Mouse (Mus musculus) forebrain, embryonic 15.5 days (tissue): ENCODE measurements around the gene Ubxn1. TPM values are rescaled to one million over a fixed set of nuclear protein-coding genes. Genes with fewer than 3 reads are reported as not detected.

Source experiments
- ATAC-seq: fragments of 200-750 bp; cut with Nextera tagmentation; replicated peaks from 2 replicates; pipeline ENCODE4 v1.8.0; 2017; ENCODE audit warnings: mild to moderate bottlenecking, moderate TSS enrichment, moderate library complexity
- H3K27ac ChIP-seq: fragments of 300-500 bp; sonication (generic); replicated peaks from 2 replicates; pipeline ENCODE4 v1.5.1; 2015; ENCODE audit warnings: mild to moderate bottlenecking, inconsistent platforms
- H3K27me3 ChIP-seq: fragments of 300-500 bp; sonication (generic); 2 replicates; pipeline ENCODE4 v1.6.1; 2015; ENCODE audit warnings: inconsistent platforms
- H3K36me3 ChIP-seq: fragments of 300-500 bp; sonication (generic); 2 replicates; pipeline ENCODE4 v1.6.1; 2015; ENCODE audit warnings: mild to moderate bottlenecking, inconsistent platforms
- H3K4me1 ChIP-seq: fragments of 300-500 bp; sonication (generic); 2 replicates; pipeline ENCODE4 v1.6.1; 2015; ENCODE audit warnings: inconsistent platforms
- H3K4me2 ChIP-seq: fragments of 300-500 bp; sonication (generic); replicated peaks from 2 replicates; pipeline ENCODE4 v1.6.1; 2015; ENCODE audit warnings: mild to moderate bottlenecking, inconsistent platforms
- H3K4me3 ChIP-seq: fragments of 300-500 bp; sonication (generic); 2 replicates; pipeline ENCODE4 v1.5.1; 2015; ENCODE audit warnings: mild to moderate bottlenecking, inconsistent platforms
- H3K9ac ChIP-seq: fragments of 300-500 bp; sonication (generic); replicated peaks from 2 replicates; pipeline ENCODE4 v1.6.1; 2015; ENCODE audit warnings: mild to moderate bottlenecking, inconsistent platforms
- H3K9me3 ChIP-seq: fragments of 300-500 bp; sonication (generic); 2 replicates; pipeline ENCODE4 v1.6.1; 2016; ENCODE audit warnings: inconsistent platforms
- WGBS: fragments of 180-500 bp; shearing (Covaris S2); methylation state at CpG from one replicate; pipeline ENCODE4 v1.1.7; 2015; ENCODE audit warnings: mixed read lengths; 5-methylcytosine and 5-hydroxymethylcytosine counted together
- polyA plus RNA-seq: library from polyadenylated mRNA; unstranded; fragments of >200 nt; fragmentation: Nextera tagmentation; extraction: Ambion mirVana; gene quantifications from 2 replicates; pipeline ENCODE4 v1.2.1, GENCODE M21; 2015

Ubxn1 gene
- polyA plus RNA-seq, 1 experiment from 2014 or later, result 181 TPM

- 13% methylated on average over 29 of the region's 29 CpGs for WGBS
- Histone ChIP-seq H3K9ac (peak overlapping the region; percentile 75), H3K9me3 (no peaks in the 10 kb centered on the region), H3K4me3 (peak overlapping the region; percentile 60), H3K36me3 (peaks cover 18% of the 10 kb centered on the region), H3K27ac (peak overlapping the region; percentile 98), H3K27me3 (no peaks in the 10 kb centered on the region), H3K4me2 (peak overlapping the region; percentile 71), H3K4me1 (peaks cover 25% of the 10 kb centered on the region)
- peak; percentile 32 for ATAC-seq
Measured at GRCm38 (mm10) chr19:8839908-8840791, 31.1 kb upstream of the Ubxn1 start.

GRCm38 (mm10) chr19:8841012-8841411 is 30.3 kb upstream of the Ubxn1 start:
- Histone ChIP-seq H3K9me3 (no peaks in the 10 kb centered on the region), H3K27me3 (no peaks in the 10 kb centered on the region), H3K36me3 (peaks cover 22% of the 10 kb centered on the region), H3K4me2 (peak overlapping the region; percentile 71), H3K4me1 (peaks cover 25% of the 10 kb centered on the region), H3K9ac (peak overlapping the region; percentile 75; the same call in 1 of the 2 replicates), H3K4me3 (peak overlapping the region; percentile 60), H3K27ac (no peak overlapping the region; the same call in 1 of the 2 replicates)
- no peak for ATAC-seq
- 94% methylated on average over 7 of the region's 7 CpGs for WGBS

DNA sequence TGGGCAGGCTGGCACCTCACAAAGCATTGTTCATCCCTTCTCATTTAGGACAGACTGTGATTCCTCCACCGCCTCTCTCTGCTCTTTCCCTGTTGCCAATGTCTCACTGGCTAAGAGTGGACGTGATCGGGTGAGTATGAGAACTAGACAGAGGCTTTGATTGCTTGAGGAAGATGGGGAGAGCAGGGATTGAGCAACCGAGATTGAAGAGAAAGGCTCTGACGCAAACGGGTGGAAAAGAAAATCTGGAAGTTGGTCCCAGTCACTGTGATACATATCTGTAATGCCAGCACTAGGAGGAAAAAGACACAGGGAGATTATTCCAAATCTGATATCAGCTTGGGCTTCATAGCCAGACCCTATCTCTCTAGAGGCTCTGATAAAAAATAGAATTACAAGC is 28.3 kb upstream of the Ubxn1 start:
- Histone ChIP-seq H3K27ac (no peak overlapping the region), H3K9me3 (no peaks in the 10 kb centered on the region), H3K4me1 (peaks cover 25% of the 10 kb centered on the region), H3K9ac (no peak overlapping the region), H3K4me3 (no peak overlapping the region), H3K36me3 (peaks cover 38% of the 10 kb centered on the region), H3K4me2 (no peak overlapping the region), H3K27me3 (no peaks in the 10 kb centered on the region)
- 91% methylated on average over 6 of the region's 6 CpGs for WGBS
- ATAC-seq, result no peak

GRCm38 (mm10) chr19:8844371-8845129 is 26.7 kb upstream of the Ubxn1 start:
- Histone ChIP-seq H3K4me1 (peaks cover 20% of the 10 kb centered on the region), H3K36me3 (peaks cover 50% of the 10 kb centered on the region), H3K9me3 (no peaks in the 10 kb centered on the region), H3K4me2 (no peak overlapping the region), H3K9ac (no peak overlapping the region), H3K27ac (no peak overlapping the region), H3K27me3 (no peaks in the 10 kb centered on the region), H3K4me3 (no peak overlapping the region)
- no peak for ATAC-seq
- 55% methylated on average over 5 of the region's 5 CpGs for WGBS

DNA sequence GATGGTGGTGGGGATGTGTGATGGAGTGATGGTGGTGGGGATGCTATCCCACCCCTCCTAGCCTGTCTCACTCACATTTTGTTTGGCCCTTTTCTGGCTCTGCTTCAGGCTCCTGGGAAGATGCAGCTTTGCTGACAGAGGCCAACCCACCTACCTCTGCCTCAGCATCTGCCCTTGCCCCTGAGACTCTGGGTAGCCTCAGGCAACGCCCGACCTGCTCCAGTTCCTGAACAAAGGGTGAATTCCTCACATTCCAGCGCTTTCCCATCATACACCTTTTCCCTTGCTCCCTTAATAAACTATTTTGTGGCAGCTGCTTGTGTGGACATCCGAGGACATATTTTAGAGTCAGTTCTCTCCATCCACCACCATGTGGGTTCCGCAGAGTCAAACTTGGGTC is 22.9 kb upstream of the Ubxn1 start:
- Histone ChIP-seq H3K4me3 (no peak overlapping the region), H3K9ac (no peak overlapping the region), H3K4me1 (no peaks in the 10 kb centered on the region), H3K4me2 (no peak overlapping the region), H3K9me3 (no peaks in the 10 kb centered on the region), H3K36me3 (peaks cover 40% of the 10 kb centered on the region), H3K27me3 (no peaks in the 10 kb centered on the region), H3K27ac (no peak overlapping the region)
- 86% methylated on average over 5 of the region's 5 CpGs for WGBS
- ATAC-seq, result no peak

GRCm38 (mm10) chr19:8850402-8850901 is 20.8 kb upstream of the Ubxn1 start, which contains the start of gene Lrrn4cl:
TSS of gene Lrrn4cl (plus strand) at chr19:8850768.
- H3K9ac ChIP-seq, result no peak within 1 kb of the TSS
- 43% methylated on average over 7 of the region's 7 CpGs for WGBS
- H3K27me3 ChIP-seq, result no peaks in the 10 kb centered on the region
- H3K4me1 ChIP-seq, result no peaks in the 10 kb centered on the region
- no peak within 1 kb of the TSS for H3K4me2 ChIP-seq
- peaks cover 37% of the 10 kb centered on the region for H3K36me3 ChIP-seq
- H3K9me3 ChIP-seq, result no peaks in the 10 kb centered on the region
- H3K27ac ChIP-seq, result no peak within 1 kb of the TSS
- ATAC-seq, result no peak
- no peak within 1 kb of the TSS for H3K4me3 ChIP-seq

DNA sequence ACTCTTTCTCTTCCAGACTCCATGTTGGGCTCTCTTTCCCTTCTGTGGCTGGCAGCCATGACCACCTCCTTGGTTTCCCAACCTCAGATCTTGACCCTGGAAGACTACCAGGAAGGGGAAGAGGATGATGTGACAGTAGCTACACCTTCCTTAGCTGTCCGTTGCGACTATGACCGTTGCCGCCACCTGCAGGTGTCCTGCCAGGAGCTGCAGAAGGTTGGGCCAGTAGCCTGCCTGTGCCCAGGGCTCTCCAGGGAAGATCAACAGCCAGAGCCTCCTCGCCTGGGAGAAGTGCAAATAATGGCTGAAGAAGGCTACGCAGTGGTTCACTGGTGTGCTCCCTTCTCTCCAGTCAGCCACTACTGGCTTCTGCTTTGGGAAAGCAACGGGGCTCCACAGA is 19.7 kb upstream of the Ubxn1 start:
- no peak overlapping the region for H3K4me2 ChIP-seq
- ATAC-seq, result no peak
- no peak overlapping the region for H3K9ac ChIP-seq
- no peaks in the 10 kb centered on the region for H3K9me3 ChIP-seq
- no peak overlapping the region for H3K4me3 ChIP-seq
- H3K36me3 ChIP-seq, result peaks cover 25% of the 10 kb centered on the region
- WGBS, result 45% methylated on average over 7 of the region's 7 CpGs
- H3K27ac ChIP-seq, result no peak overlapping the region
- H3K27me3 ChIP-seq, result no peaks in the 10 kb centered on the region
- no peaks in the 10 kb centered on the region for H3K4me1 ChIP-seq

DNA sequence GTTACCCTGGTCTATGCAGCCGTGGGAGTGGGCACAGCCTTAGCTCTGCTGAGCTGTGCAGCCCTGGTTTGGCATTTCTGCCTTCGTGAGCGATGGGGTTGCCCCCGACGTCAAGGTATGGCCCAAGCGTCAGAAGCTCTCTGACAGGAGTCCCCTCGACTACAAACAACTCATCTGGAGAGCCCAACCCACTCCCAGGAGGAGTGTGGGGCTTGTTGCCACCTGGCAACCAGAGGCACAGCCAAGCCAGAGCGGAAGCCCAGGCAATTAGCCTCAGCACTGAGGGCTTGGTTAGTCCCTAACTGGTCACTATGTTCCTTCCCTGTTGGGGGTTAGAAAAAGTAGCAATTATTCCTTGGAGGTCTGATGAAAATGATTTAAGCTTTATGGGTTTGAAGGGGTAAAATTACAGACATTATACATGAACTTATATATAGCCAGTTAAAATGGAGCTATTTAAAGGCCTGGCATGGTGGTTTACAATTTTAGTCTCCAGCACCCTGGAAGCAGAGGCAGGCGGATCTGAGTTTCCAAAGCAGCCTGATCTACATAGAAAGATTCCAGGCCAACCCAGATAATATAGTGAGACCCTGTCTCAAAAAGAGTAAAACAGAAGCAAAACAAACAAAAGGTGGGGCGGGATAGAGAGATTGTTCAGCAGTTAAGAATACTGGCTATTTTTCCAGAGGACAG is 18.9 kb upstream of the Ubxn1 start:
- Histone ChIP-seq H3K27ac (no peak overlapping the region), H3K4me1 (no peaks in the 10 kb centered on the region), H3K4me2 (no peak overlapping the region), H3K4me3 (no peak overlapping the region), H3K27me3 (no peaks in the 10 kb centered on the region), H3K9me3 (no peaks in the 10 kb centered on the region), H3K36me3 (peaks cover 18% of the 10 kb centered on the region), H3K9ac (no peak overlapping the region)
- 61% methylated on average over 10 of the region's 10 CpGs for WGBS
- no peak for ATAC-seq

GRCm38 (mm10) chr19:8853117-8853516 is 18.2 kb upstream of the Ubxn1 start:
- Histone ChIP-seq H3K27me3 (no peaks in the 10 kb centered on the region), H3K4me1 (no peaks in the 10 kb centered on the region), H3K4me2 (no peak overlapping the region), H3K36me3 (peaks cover 12% of the 10 kb centered on the region), H3K9me3 (no peaks in the 10 kb centered on the region), H3K4me3 (no peak overlapping the region), H3K9ac (no peak overlapping the region), H3K27ac (no peak overlapping the region)
- WGBS, result 82% methylated on average over 3 of the region's 3 CpGs
- ATAC-seq, result no peak

DNA sequence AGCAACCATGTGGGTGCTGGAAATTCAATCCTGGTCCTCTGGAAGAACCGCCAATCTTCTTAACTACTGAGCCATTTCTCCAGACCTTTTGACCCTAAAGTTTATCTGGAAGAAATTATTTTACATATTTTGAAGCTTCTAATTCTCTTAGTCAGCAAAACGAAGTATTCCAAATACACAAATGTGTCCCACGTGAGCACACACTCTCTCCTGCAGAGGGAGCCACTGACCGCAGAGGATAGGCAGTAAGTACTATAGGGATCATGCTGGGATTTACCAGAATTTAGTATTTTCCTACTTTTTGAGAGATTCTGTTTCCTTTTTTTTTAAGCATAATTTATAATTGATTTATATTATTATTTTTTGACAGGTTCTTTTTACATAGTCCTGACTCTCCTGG is 13.6 kb upstream of the Ubxn1 start:
- no peak for ATAC-seq
- no peaks in the 10 kb centered on the region for H3K36me3 ChIP-seq
- H3K4me1 ChIP-seq, result no peaks in the 10 kb centered on the region
- no peak overlapping the region for H3K9ac ChIP-seq
- 50% methylated on average over 4 of the region's 4 CpGs for WGBS
- H3K27ac ChIP-seq, result no peak overlapping the region
- H3K4me2 ChIP-seq, result no peak overlapping the region
- H3K4me3 ChIP-seq, result no peak overlapping the region
- H3K9me3 ChIP-seq, result no peaks in the 10 kb centered on the region
- H3K27me3 ChIP-seq, result no peaks in the 10 kb centered on the region

DNA sequence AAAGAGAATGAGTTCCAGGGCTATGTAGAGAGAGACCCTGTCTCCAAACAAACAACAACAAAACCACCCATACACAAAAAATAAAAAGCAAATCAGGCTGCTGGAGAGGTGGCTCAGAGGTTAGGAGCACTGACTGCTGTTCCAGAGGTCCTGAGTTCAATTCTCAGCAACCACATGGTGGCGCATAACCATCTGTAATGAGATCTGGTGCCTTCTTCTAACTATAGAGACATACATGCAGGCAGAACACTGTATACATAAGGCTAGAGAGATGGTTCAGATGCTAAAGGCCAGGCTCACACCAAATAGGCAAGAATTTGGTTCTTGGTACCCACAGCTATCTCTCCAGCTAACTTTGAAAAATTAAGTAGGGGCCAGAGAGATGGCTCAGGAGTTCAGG is 12.3 kb upstream of the Ubxn1 start:
- no peak overlapping the region for H3K9ac ChIP-seq
- no peak overlapping the region for H3K4me3 ChIP-seq
- no peaks in the 10 kb centered on the region for H3K27me3 ChIP-seq
- H3K36me3 ChIP-seq, result no peaks in the 10 kb centered on the region
- no peaks in the 10 kb centered on the region for H3K9me3 ChIP-seq
- WGBS, result 16% methylated on average over 1 of the region's 1 CpGs
- no peak overlapping the region for H3K27ac ChIP-seq
- no peak for ATAC-seq
- H3K4me1 ChIP-seq, result no peaks in the 10 kb centered on the region
- H3K4me2 ChIP-seq, result no peak overlapping the region

DNA sequence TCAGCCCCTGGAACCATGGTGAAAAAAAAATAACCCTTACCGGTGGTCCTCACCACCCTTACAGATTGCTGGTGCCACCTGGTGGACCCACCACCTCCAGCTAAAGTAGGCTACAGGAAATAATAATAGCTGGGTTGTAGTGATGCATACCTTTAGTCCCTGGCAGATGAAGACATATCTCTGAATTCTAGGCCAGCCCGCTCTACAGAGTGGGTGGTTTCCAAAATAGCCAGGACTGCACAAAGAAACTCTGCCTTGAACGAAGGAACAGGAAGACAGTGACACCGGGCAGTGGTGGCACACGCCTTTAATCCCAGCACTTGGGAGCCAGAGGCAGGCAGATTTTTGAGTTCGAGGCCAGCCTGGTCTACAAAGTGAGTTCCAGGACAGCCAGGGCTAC is 7.0 kb upstream of the Ubxn1 start:
- 84% methylated on average over 6 of the region's 6 CpGs for WGBS
- ATAC-seq, result no peak

More for the DNA sequence above, 7.0 kb upstream of the Ubxn1 start:
- no peaks in the 10 kb centered on the region for H3K4me1 ChIP-seq
- H3K4me3 ChIP-seq, result no peak overlapping the region
- H3K9me3 ChIP-seq, result no peaks in the 10 kb centered on the region
- no peaks in the 10 kb centered on the region for H3K27me3 ChIP-seq
- H3K9ac ChIP-seq, result no peak overlapping the region
- no peak overlapping the region for H3K4me2 ChIP-seq
- no peaks in the 10 kb centered on the region for H3K36me3 ChIP-seq
- H3K27ac ChIP-seq, result no peak overlapping the region
